Mouse (Mus musculus) bone marrow macrophage, adult 2 months (primary cell): ENCODE data around the gene Gorasp2. TPM values are rescaled to one million over a fixed set of nuclear protein-coding genes. Genes with fewer than 3 reads are reported as not detected.
A peak's percentile ranks its signal among the peaks of the same experiment; 100 is the strongest.

Source experiments
- H3K27ac ChIP-seq: 2 replicates; pipeline ENCODE4 v1.5.1; 2012; ENCODE audit warnings: low read depth, low read length; ENCODE audit not compliant: insufficient read depth
- H3K4me1 ChIP-seq: 2 replicates; pipeline ENCODE4 v1.6.1; 2012; ENCODE audit warnings: low read length; ENCODE audit not compliant: control insufficient read depth, insufficient read depth
- H3K4me3 ChIP-seq: 2 replicates; pipeline ENCODE4 v1.5.1; 2012; ENCODE audit warnings: mild to moderate bottlenecking, low read length, moderate library complexity; ENCODE audit not compliant: insufficient read depth
- CTCF ChIP-seq: IDR thresholded peaks from 2 replicates; pipeline ENCODE4 v1.5.1; 2012; ENCODE audit warnings: low read depth, mild to moderate bottlenecking, low read length, moderate library complexity
- POLR2A ChIP-seq: IDR thresholded peaks from 2 replicates; pipeline ENCODE4 v1.6.1; 2012; ENCODE audit warnings: mild to moderate bottlenecking, low read depth, low read length, borderline replicate concordance
- polyA plus RNA-seq: library from polyadenylated mRNA; stranded (reverse); fragments of >200 nt; gene quantifications from 2 replicates; pipeline ENCODE4 v1.2.4, GENCODE M21; 2012; ENCODE audit not compliant: missing spikeins, insufficient read depth, insufficient read length

The Gorasp2 gene
- polyA plus RNA-seq, 1 experiment, result 56.6 TPM

DNA sequence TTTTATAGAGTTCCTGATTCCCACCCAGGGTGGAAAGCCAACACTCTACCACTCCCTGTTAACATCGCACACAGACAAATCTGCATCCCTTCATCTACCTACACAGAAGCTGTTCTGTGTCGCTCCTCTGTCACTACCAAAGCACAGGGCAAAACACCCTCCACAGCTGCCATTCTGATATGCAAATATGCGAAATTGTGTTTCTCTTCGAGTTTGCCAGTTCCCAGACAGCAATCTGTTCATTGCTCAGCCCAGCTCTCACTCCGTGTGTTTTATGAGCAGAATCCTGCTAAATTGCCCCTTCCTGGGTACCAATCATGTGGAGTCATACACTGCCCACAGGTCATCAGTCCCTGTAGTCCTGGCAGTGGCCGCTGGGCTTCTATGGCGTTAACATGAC, 4.3 kb upstream of the Gorasp2 start:
- H3K4me3 ChIP-seq, result no peak overlapping the region
- H3K27ac ChIP-seq, result no peak overlapping the region
- H3K4me1 ChIP-seq, result peaks cover 6% of the 10 kb centered on the region
- no peak for TF ChIP-seq POLR2A
- TF ChIP-seq CTCF, result no peak

DNA sequence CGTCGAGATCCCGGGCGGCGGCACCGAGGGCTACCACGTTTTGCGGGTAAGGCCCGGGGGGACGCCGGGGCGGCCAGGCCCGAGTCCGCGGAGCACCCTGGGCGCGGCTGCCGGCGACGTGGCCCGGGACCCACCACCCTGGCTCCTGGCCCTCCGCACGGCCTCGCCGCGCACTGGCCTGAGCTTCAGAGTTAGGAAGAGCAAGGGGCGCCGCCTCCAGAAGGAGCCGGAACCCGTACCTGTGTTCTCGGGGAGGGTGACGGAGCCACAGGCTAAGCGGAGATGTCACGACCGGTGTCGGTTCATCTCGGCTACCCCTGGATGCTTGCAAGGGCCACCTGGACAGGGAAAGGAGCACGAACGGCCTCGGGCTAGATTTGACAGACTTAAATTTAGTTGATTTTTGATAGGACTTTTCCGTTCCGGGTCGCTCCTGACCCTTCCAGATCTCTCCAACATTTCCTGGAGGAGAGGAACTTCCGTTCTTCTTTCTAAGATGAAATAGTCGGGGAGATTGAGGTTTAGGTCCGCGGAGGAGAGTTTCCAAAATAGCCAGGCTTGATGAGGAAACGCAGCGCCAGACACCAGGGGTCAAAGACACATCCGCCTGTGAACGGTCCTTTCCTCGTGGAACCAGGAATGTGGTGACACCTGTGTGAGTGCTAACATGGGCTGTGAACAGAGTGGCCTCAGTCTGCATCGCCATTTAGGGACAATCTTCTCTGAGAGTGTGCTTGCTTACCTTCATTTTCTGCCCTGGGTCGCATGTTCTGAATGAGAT, 529 bp downstream of the Gorasp2 start, which contains the start of gene Gm26558:
Gm26558 (minus strand) TSS at position 394 of the 781 bp plus-strand sequence.
- H3K4me1 ChIP-seq, result peaks cover 10% of the 10 kb centered on the region
- no peak for TF ChIP-seq CTCF
- TF ChIP-seq POLR2A, result no peak
- peak within 1 kb of the TSS; percentile 97 for H3K4me3 ChIP-seq
- peak within 1 kb of the TSS; percentile 55 for H3K27ac ChIP-seq

DNA sequence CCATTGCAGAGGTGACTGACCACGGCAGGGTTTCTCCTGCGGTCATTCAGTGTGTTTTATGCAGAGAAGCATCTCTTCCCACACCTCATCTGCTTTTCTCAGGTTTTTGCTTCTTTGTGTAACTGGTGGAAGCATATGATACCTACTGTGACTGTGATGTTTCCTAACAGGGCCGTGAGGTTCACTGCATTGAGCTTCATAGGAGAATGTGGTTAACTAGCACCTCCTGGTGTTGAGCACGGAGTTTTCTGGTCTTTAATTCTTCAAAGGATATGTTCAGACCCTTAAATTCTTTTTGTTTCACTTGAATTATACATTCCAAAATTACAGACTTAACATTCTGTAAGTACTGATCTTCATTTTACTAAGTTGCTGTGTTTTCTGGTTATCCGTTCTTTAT, 2.4 kb downstream of the Gorasp2 start:
- Histone ChIP-seq H3K4me3 (no peak overlapping the region), H3K27ac (no peak overlapping the region), H3K4me1 (peaks cover 24% of the 10 kb centered on the region)
- TF ChIP-seq CTCF (no peak), POLR2A (no peak)

DNA sequence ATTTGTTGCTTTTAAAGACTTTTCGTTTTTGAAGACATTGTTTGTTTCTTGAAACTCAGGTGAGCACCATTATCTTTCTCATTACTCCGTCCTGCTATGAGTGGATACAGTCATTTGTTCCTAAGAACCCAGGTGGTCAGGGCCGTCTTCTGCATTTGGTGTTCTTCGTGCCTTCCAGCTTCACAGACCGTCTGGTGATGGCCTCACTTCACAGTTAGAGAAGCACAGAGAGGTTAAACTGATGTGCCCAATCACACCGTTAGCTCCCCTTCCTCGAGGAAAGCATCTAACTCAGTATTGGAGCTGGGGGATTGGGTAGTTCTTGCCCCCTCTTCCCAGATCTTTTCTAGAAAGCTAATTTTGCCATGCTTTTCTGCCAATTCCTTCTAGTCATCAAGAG, 5.6 kb downstream of the Gorasp2 start:
- Histone ChIP-seq H3K27ac (no peak overlapping the region), H3K4me3 (no peak overlapping the region), H3K4me1 (peaks cover 34% of the 10 kb centered on the region)
- no peak for TF ChIP-seq POLR2A
- TF ChIP-seq CTCF, result no peak

DNA sequence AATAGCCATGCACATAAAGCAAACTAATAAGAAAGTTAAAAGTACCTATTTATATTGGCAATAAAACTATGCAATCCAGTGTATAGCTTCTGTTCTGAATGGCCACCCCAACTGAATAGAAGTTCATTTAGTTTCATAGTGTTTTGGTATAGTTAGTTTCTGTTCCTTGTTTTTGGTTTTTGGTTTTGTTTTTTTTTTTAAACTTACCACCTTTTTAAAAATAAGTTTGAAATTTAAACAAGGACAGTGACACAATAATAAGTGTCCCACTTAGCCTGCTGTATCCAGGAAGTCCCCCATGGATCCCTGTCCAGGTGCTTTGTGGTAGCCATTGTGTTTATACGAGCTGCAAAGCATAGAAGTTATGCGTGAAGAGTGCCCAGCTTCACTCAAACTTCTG, 7.9 kb downstream of the Gorasp2 start:
- TF ChIP-seq CTCF (no peak), POLR2A (no peak)
- Histone ChIP-seq H3K4me1 (peaks cover 29% of the 10 kb centered on the region), H3K4me3 (no peak overlapping the region), H3K27ac (peak overlapping the region; percentile 13; the same call in 1 of the 2 replicates)

DNA sequence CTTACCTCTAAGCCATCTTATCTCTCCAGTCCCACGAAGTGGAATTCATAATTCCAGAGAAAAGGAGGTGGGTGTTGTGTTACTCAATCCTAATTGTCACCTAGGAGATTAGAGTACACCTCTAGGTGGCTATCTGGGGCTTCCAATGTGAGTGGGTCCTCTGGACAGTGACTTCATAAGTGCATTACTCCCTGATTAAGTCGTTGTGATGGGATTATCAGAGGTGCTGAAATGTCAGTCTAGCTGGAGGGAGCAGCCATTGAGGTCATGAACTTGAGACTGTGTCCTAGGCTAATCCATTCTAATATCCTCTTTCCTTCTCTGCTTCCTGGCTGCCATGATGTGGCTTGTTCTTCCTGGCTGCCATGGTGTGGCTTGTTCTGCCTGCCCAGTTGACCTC, 8.5 kb downstream of the Gorasp2 start:
- Histone ChIP-seq H3K4me3 (no peak overlapping the region), H3K4me1 (peaks cover 29% of the 10 kb centered on the region), H3K27ac (no peak overlapping the region)
- TF ChIP-seq POLR2A, result no peak
- TF ChIP-seq CTCF, result no peak

DNA sequence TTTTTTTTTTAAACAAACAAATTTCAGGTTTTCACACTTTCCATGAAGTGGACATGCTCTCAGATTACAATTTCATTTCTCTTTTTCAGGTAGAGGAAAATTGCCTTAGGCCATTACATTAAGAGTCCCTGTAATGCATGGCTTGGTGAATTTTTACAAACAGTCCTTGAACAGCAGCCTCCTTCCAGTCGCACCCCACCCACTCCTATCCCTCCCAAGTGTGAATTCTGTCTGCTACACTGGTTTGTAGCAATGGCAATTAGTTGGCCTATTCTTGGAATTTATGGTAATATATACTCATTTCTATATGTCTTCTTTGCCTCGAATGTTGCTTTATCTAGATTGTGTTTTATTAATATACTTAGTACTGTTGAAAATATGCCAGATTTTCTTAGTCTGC, 11.1 kb downstream of the Gorasp2 start:
- Histone ChIP-seq H3K4me3 (no peak overlapping the region), H3K4me1 (peaks cover 25% of the 10 kb centered on the region), H3K27ac (no peak overlapping the region)
- no peak for TF ChIP-seq POLR2A
- no peak for TF ChIP-seq CTCF

DNA sequence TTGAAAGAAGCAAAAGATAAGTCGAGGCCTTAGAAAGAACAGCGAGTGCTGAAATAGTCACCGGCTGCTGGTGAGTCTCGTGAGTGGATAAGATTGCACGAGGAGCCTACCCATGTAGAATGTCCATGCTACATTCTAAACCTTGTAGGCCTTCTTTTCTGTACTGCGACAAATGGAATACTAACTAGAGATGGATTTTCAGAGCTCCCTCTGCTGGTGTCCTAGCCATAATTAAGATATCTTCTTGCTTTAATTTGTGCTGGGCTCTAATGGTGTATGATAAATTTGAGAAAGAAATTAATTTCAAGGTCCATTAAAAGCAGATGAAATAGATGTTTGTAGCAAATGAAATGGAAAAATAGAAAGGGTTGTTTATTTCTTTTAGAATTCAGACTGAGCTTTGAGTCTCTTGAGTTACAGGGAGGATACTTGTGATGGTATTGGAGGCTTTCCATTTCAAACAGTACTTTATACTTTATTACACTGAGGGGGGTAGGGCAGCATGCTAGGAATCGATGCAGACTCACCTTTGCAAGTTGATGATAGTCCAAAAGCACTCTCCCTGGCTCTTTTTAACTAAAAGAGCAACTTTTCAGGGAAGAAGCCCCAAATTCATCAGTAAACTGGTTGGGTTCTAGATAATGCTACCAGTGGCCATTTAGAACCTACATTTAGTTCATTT, 12.2 kb downstream of the Gorasp2 start:
- peaks cover 17% of the 10 kb centered on the region for H3K4me1 ChIP-seq
- TF ChIP-seq CTCF, result no peak
- no peak for TF ChIP-seq POLR2A
- no peak overlapping the region for H3K27ac ChIP-seq
- H3K4me3 ChIP-seq, result no peak overlapping the region

DNA sequence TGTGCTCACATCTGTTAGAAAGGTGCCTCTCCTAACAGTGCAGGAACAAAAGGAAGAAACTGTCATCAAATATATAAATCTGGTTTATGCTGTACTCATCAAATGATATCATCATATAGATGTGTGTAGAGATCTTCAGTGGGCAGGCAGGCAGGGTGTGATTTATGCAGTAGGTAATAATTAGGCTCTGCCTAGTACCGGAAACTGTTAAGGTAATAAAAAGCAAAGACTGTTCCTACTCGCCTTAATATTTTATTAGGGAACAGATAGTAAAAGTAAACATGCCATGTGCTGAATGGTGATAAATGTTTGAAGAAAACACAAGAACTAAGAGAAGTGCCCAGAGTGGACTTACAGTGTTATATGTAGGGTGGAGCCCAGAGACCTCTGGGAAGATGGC, 20.9 kb downstream of the Gorasp2 start:
- TF ChIP-seq POLR2A (no peak), CTCF (no peak)
- Histone ChIP-seq H3K4me1 (no peaks in the 10 kb centered on the region), H3K27ac (no peak overlapping the region), H3K4me3 (no peak overlapping the region)

DNA sequence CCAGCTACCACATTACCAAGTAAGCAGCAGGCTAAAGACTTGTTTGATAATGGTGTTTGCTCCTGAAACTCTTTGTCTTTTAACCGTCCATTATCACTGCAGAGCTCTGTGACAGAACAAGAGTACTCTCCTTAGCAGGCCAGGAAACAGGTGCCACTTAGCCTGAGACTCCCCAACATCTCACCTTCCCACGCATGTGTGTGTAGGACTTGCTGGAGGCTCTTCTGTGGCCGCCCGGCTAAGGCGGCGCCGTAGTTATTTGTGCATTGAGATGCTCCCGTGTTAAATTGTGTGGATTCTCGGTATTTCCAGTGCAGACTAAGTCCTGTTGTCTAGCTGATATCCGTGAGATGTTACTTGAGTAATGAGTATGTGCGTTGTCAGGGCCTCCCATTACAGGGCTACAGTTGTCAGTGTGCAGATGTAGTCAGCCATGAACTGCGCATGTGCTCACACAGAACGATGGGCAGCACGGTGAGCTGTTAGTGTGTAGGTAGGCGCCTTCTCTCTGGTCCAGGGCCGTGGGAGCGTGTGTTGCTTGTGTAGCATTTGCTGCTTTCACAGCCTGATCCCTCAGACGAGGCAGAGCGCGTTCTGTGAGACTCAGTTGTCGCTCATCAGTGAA, 27.2 kb downstream of the Gorasp2 start:
- H3K4me3 ChIP-seq, result no peak overlapping the region
- TF ChIP-seq POLR2A, result no peak
- no peak overlapping the region for H3K27ac ChIP-seq
- no peaks in the 10 kb centered on the region for H3K4me1 ChIP-seq
